Mouse (Mus musculus): Measurements from ENCODE around the gene Slc36a4. TPM values are rescaled to one million over a fixed set of nuclear protein-coding genes. Genes with fewer than 3 reads are reported as not detected.

The Slc36a4 gene
- polyA plus RNA-seq, 1 experiment from 2014 or later = 4.9 TPM

Other genes with a start within 250 kb of the Slc36a4 start
- 4.5 and 6.6 TPM in 2 replicates for gene Smco4, start 216.3 kb upstream of the Slc36a4 start, polyA plus RNA-seq (2014; fragmentation: Nextera tagmentation; extraction: Ambion mirVana)
- 0.14 and 0.19 TPM in 2 replicates for gene Deup1, start 81.8 kb upstream of the Slc36a4 start, polyA plus RNA-seq (2014; fragmentation: Nextera tagmentation; extraction: Ambion mirVana)
- gene Mtnr1b, start 164.8 kb downstream of the Slc36a4 start, polyA plus RNA-seq (2014; fragmentation: Nextera tagmentation; extraction: Ambion mirVana) = not detected in 2 replicates

All from liver, embryonic 11.5 days (tissue).